Mouse (Mus musculus) hindbrain, embryonic 11.5 days (tissue): ENCODE data around the gene Raf1. TPM values are rescaled to one million over a fixed set of nuclear protein-coding genes. Genes with fewer than 3 reads are reported as not detected.

Experiments used
- ATAC-seq: fragments of 200-750 bp; cut with Nextera tagmentation; 2 replicates; pipeline ENCODE4 v1.8.0; 2017; ENCODE audit warnings: mild to moderate bottlenecking, moderate TSS enrichment, moderate library complexity; ENCODE audit not compliant: low FRiP score
- DNase-seq: peaks from one replicate; pipeline ENCODE4 v3.0.0-alpha.2; 2015; ENCODE audit warnings: low spot score
- H3K27ac ChIP-seq: fragments of 300-500 bp; sonication (generic); 2 replicates; pipeline ENCODE4 v1.5.1; 2014; ENCODE audit warnings: mild to moderate bottlenecking, low read depth, low read length
- H3K27me3 ChIP-seq: fragments of 300-500 bp; sonication (generic); 2 replicates; pipeline ENCODE4 v1.6.1; 2014; ENCODE audit warnings: mild to moderate bottlenecking, low read length, moderate library complexity, mixed read lengths; ENCODE audit not compliant: control insufficient read depth, insufficient read depth
- H3K36me3 ChIP-seq: fragments of 300-500 bp; sonication (generic); 2 replicates; pipeline ENCODE4 v1.6.1; 2014; ENCODE audit warnings: mild to moderate bottlenecking, low read length, moderate library complexity, mixed read lengths; ENCODE audit not compliant: control insufficient read depth, insufficient read depth
- H3K4me1 ChIP-seq: fragments of 300-500 bp; sonication (generic); replicated peaks from 2 replicates; pipeline ENCODE4 v1.6.1; 2014; ENCODE audit warnings: low read length, mixed read lengths; ENCODE audit not compliant: control insufficient read depth, insufficient read depth
- H3K4me2 ChIP-seq: fragments of 300-500 bp; sonication (generic); replicated peaks from 2 replicates; pipeline ENCODE4 v1.6.1; 2014; ENCODE audit warnings: mild to moderate bottlenecking, low read depth, low read length
- H3K4me3 ChIP-seq: fragments of 300-500 bp; sonication (generic); 2 replicates; pipeline ENCODE4 v1.5.1; 2014; ENCODE audit warnings: low read depth, low read length
- H3K9ac ChIP-seq: fragments of 300-500 bp; sonication (generic); 2 replicates; pipeline ENCODE4 v1.6.1; 2014; ENCODE audit warnings: low read depth, low read length
- H3K9me3 ChIP-seq: fragments of 300-500 bp; sonication (generic); 2 replicates; pipeline ENCODE4 v1.6.1; 2016; ENCODE audit warnings: low read length; ENCODE audit not compliant: control insufficient read depth
- WGBS: fragments of 180-500 bp; shearing (Covaris S2); extraction: QIAGEN DNeasy Blood & Tissue Kit; methylation state at CpG from one replicate; pipeline ENCODE4 v1.1.7; 2014; 5-methylcytosine and 5-hydroxymethylcytosine counted together
- polyA plus RNA-seq: library from polyadenylated mRNA; unstranded; fragments of >200 nt; fragmentation: Nextera tagmentation; extraction: Ambion mirVana; gene quantifications from 2 replicates; pipeline ENCODE4 v1.2.1, GENCODE M21; 2014

Raf1 gene
- polyA plus RNA-seq, 1 experiment from 2014 or later, result 157 TPM

DNA sequence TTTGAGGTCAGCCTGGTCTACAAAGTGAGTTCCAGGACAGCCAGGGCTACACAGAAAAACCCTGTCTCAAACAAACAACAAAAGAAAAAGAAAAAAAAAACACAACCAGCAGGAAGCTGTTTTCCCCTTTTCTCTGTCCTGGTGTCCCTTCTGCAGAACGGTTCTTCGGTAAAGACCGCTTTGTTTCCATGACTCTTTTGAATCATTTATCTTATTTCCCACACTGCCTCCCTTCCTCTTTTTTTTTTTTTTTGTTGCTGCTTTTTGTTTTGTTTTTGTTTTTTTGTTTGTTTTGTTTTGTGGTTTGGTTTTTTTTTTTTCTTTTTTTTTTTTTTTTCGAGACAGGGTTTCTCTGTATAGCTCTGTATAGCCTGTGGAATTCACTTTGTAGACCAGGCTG lies 83.2 kb downstream of the Raf1 start:
- H3K4me3 ChIP-seq, result no peak overlapping the region
- H3K27me3 ChIP-seq, result no peaks in the 10 kb centered on the region
- no peak overlapping the region for H3K27ac ChIP-seq
- H3K36me3 ChIP-seq, result no peaks in the 10 kb centered on the region
- H3K9me3 ChIP-seq, result no peaks in the 10 kb centered on the region
- DNase-seq, result no peak
- no peak overlapping the region for H3K9ac ChIP-seq
- H3K4me2 ChIP-seq, result no peak overlapping the region
- WGBS, result 78% methylated on average over 4 of the region's 4 CpGs
- no peaks in the 10 kb centered on the region for H3K4me1 ChIP-seq
- ATAC-seq, result no peak

DNA sequence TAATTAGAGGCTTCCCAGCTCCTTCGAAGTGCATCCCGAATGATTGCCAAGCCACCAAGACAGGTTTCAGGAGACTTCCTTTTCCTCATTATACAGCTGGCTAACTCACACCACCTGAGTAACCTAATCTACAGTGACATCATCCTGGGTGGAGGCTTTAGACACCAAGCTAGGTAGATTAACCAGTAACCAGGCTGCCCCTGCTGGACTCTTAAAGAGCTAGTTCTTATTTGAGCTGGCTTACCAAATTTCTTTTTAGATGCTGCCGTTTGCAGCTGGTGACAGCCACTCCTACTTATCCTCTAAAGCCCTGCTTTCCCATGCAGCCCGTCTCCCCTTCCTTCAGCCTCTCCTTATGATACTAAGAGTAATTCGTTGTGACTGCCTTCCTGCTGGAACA lies 84.0 kb downstream of the Raf1 start, which contains the start of gene Mkrn2os:
Gene Mkrn2os, minus strand, starts transcription at position 119 of the 400 bp plus-strand sequence.
- Histone ChIP-seq H3K4me1 (no peaks in the 10 kb centered on the region), H3K9ac (no peak within 1 kb of the TSS), H3K4me3 (no peak within 1 kb of the TSS), H3K36me3 (no peaks in the 10 kb centered on the region), H3K4me2 (no peak within 1 kb of the TSS), H3K27me3 (no peaks in the 10 kb centered on the region), H3K27ac (no peak within 1 kb of the TSS), H3K9me3 (no peaks in the 10 kb centered on the region)
- WGBS, result 67% methylated on average over 5 of the region's 5 CpGs
- ATAC-seq, result no peak
- DNase-seq, result no peak

DNA sequence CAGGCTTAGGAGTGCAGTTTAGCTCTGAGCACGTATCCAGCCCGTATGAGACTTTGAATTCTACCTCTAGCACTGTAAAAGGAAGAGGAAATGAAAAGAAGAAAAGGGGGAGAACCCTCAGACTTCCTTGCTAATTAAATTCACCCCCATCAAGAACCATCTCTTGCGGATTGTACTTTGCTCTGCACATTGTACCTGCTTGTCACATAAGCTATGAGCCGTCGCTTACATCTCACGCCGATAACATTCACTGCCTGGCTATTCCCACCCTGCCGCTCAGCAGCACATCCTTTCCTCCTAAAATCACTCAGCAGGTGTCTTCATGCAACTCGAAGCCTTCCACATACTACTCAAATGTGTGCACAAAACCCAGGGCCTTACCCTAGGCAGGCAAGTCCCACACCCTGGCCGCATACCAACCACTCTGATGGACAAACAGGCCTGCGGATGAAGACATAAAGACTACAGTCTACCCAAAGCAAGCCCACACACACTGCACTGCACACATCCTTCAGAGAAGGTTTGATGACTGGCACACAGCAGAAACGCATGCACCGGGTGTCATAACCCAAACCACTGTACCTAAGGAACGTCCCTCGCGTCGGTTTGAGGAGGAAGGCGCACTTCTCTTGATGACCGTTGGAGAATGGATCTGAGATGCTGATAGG lies 84.6 kb downstream of the Raf1 start:
- no peaks in the 10 kb centered on the region for H3K4me1 ChIP-seq
- H3K4me3 ChIP-seq, result no peak overlapping the region
- H3K36me3 ChIP-seq, result no peaks in the 10 kb centered on the region
- WGBS, result 89% methylated on average over 19 of the region's 19 CpGs
- ATAC-seq (no peak), DNase-seq (no peak)
- no peaks in the 10 kb centered on the region for H3K27me3 ChIP-seq
- H3K9ac ChIP-seq, result no peak overlapping the region
- no peaks in the 10 kb centered on the region for H3K9me3 ChIP-seq
- no peak overlapping the region for H3K4me2 ChIP-seq
- no peak overlapping the region for H3K27ac ChIP-seq

- no peaks in the 10 kb centered on the region for H3K27me3 ChIP-seq
- no peak for ATAC-seq
- no peak overlapping the region for H3K9ac ChIP-seq
Measured at GRCm38 (mm10) chr6:115586321-115586720, 90.1 kb downstream of the Raf1 start.

GRCm38 (mm10) chr6:115584176-115584575 lies 92.3 kb downstream of the Raf1 start:
- Histone ChIP-seq H3K36me3 (no peaks in the 10 kb centered on the region), H3K9ac (no peak overlapping the region), H3K9me3 (no peaks in the 10 kb centered on the region), H3K4me1 (no peaks in the 10 kb centered on the region), H3K27ac (no peak overlapping the region), H3K27me3 (no peaks in the 10 kb centered on the region), H3K4me2 (no peak overlapping the region), H3K4me3 (no peak overlapping the region)
- WGBS, result 83% methylated on average over 3 of the region's 3 CpGs
- no peak for DNase-seq
- no peak for ATAC-seq

More at GRCm38 (mm10) chr6:115586321-115586720, 90.1 kb downstream of the Raf1 start:
- Histone ChIP-seq H3K4me1 (no peaks in the 10 kb centered on the region), H3K4me2 (no peak overlapping the region), H3K4me3 (no peak overlapping the region), H3K9me3 (no peaks in the 10 kb centered on the region), H3K27ac (no peak overlapping the region), H3K36me3 (no peaks in the 10 kb centered on the region)
- WGBS, result 88% methylated on average over 10 of the region's 10 CpGs
- no peak for DNase-seq

- Histone ChIP-seq H3K4me1 (no peaks in the 10 kb centered on the region), H3K9me3 (no peaks in the 10 kb centered on the region), H3K9ac (no peak overlapping the region), H3K27me3 (no peaks in the 10 kb centered on the region), H3K27ac (no peak overlapping the region), H3K4me3 (no peak overlapping the region), H3K36me3 (no peaks in the 10 kb centered on the region), H3K4me2 (no peak overlapping the region)
- DNase-seq, result no peak
- WGBS, result 79% methylated on average over 6 of the region's 6 CpGs
- ATAC-seq, result no peak
Measured at GRCm38 (mm10) chr6:115583430-115584125, 92.9 kb downstream of the Raf1 start.

GRCm38 (mm10) chr6:115582328-115583115 lies 93.9 kb downstream of the Raf1 start:
- no peak overlapping the region for H3K9ac ChIP-seq
- whole genome bisulfite sequencing, result 85% methylated on average over 10 of the region's 10 CpGs
- no peaks in the 10 kb centered on the region; the same call in 1 of the 2 replicates for H3K36me3 ChIP-seq
- no peak overlapping the region for H3K4me3 ChIP-seq
- no peaks in the 10 kb centered on the region for H3K9me3 ChIP-seq
- no peaks in the 10 kb centered on the region for H3K27me3 ChIP-seq
- H3K4me2 ChIP-seq, result no peak overlapping the region
- H3K4me1 ChIP-seq, result no peaks in the 10 kb centered on the region
- H3K27ac ChIP-seq, result no peak overlapping the region
- DNase-seq (no peak), ATAC-seq (no peak)

- no peak for DNase-seq
Measured at GRCm38 (mm10) chr6:115580810-115581209, 95.6 kb downstream of the Raf1 start.

More at GRCm38 (mm10) chr6:115580810-115581209, 95.6 kb downstream of the Raf1 start:
- Histone ChIP-seq H3K9ac (no peak overlapping the region), H3K9me3 (no peaks in the 10 kb centered on the region), H3K4me1 (no peaks in the 10 kb centered on the region), H3K36me3 (peaks cover 2% of the 10 kb centered on the region; the same call in 1 of the 2 replicates), H3K4me3 (no peak overlapping the region), H3K4me2 (no peak overlapping the region), H3K27me3 (no peaks in the 10 kb centered on the region), H3K27ac (no peak overlapping the region)
- WGBS, result 80% methylated on average over 3 of the region's 3 CpGs
- ATAC-seq, result no peak
